Mouse (Mus musculus) embryo, embryonic 10 days (tissue): ENCODE measurements around the gene Icam1.
"Not testable (repeated sequence)": the region's sequence is repeated elsewhere in the genome, so short reads cannot be mapped to it uniquely, and the experiment has no call there.

Experiments
- DNase-seq: peaks from one replicate; pipeline ENCODE4 v3.0.0-alpha.2; 2015; ENCODE audit warnings: low spot score

The Icam1 gene

DNA sequence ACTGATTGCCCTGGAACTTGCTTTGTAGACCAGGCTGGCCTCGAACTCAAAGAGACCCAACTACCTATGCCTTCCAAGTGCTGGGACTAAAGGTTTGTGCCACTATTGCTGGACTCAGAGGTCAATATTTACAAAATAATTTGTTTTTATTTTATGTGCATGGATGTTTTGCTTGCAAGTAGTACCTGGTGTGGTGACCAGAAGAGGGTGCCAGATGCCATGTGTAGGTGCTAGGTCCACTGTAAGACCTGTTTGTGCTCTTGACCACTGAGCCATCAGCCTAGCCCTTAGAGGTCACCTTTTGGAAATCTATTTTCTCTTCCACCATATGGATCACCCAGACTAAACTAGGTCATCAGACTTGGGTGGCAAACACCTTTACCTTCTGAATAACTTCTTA, 6.9 kb downstream of the Icam1 start:
- DNase-seq, result no peak

- DNase-seq, result no peak
Measured at GRCm38 (mm10) chr9:21025258-21025810, 9.5 kb downstream of the Icam1 start.

DNA sequence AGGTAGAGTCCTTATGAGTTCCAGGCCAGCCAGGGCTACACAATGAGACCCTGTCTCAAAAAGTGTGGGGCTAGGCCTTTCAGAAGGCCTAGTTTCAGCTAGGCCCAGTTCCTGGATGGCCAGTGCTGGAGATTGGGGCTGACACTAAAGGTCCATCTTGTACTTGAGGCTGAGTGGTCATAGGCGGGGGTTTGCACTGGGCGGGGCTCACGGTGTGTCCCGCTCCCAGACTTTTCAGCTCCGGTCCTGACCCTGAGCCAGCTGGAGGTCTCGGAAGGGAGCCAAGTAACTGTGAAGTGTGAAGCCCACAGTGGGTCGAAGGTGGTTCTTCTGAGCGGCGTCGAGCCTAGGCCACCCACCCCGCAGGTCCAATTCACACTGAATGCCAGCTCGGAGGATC, 11.1 kb downstream of the Icam1 start:
- no peak for DNase-seq

DNA sequence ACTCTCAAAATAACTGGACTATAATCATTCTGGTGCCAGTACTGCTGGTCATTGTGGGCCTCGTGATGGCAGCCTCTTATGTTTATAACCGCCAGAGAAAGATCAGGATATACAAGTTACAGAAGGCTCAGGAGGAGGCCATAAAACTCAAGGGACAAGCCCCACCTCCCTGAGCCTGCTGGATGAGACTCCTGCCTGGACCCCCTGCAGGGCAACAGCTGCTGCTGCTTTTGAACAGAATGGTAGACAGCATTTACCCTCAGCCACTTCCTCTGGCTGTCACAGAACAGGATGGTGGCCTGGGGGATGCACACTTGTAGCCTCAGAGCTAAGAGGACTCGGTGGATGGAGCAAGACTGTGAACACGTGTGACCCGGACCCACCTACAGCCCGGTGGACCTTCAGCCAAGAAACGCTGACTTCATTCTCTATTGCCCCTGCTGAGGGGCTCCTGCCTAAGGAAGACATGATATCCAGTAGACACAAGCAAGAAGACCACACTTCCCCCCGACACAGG, 12.0 kb downstream of the Icam1 start:
- no peak for DNase-seq

GRCm38 (mm10) chr9:21028560-21029110, 12.8 kb downstream of the Icam1 start:
- no peak for DNase-seq

DNA sequence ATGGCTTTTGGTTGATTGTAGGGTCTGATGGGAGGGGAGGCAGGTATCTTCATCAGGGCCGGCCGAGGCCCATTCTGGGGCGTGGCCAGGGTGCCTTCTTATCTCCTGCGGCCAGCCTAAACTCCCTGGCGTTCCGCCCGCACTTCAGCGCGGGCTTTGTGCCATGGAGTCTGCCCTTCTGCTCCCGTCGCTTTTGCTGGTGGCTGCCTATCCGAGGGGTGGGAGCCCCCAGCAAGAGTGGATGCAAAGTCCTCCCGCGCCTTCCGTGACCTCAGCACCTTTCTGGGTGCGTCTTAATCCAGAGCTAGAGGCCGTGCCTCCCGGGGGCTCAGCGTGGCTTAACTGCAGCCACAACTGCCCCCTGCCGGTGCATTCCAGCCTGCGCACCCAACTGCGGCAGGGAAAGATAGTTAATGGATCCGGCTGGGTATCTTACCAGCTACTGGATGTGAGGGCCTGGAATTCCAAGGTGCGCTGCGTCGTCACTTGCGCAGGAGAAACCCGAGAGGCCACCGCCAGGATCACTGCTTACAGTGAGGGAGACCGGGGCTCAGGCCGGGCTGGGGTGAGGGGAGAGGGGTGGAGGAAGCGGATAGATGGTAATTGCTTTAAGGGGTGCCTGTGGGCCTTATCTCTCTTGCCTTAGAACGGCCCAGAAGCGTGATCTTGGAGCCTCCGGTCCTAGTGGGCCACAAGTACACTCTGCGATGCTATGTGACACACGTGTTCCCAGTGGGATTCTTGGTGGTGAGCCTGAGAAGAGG, 13.7 kb downstream of the Icam1 start, which contains the start of gene Icam4:
Icam4 (plus strand) TSS at position 83 of the 764 bp plus-strand sequence.
- peak; percentile 90 for DNase-seq

GRCm38 (mm10) chr9:21030055-21030600, 14.3 kb downstream of the Icam1 start:
- no peak for DNase-seq

- DNase-seq, result peak; percentile 94
Measured at GRCm38 (mm10) chr9:21030781-21031250, 15.0 kb downstream of the Icam1 start.

GRCm38 (mm10) chr9:21031251-21031895, 15.6 kb downstream of the Icam1 start:
- DNase-seq, result peak; percentile 60

- DNase-seq, result no peak
Measured at GRCm38 (mm10) chr9:21031896-21032351, 16.1 kb downstream of the Icam1 start, which contains the start of gene Icam5. Gene Icam5, plus strand, starts transcription at chr9:21032073.

- DNase-seq, result no peak
Measured at GRCm38 (mm10) chr9:21032491-21032890, 16.7 kb downstream of the Icam1 start.

DNA sequence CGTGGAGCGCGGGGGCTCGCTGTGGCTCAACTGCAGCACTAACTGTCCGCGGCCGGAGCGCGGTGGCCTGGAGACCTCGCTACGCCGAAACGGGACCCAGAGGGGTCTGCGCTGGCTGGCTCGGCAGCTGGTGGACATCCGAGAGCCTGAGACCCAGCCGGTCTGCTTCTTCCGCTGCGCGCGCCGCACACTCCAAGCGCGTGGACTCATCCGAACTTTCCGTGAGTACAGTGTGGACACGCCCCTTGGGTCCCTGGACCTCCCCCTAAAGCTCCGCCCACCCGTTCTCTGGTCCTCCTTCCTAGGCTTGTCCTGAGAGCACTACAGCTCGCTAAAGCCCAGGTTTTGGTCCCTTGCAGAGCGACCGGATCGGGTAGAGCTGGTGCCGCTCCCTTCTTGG, 17.4 kb downstream of the Icam1 start:
- DNase-seq, result peak; percentile 89

GRCm38 (mm10) chr9:21034481-21035085, 18.8 kb downstream of the Icam1 start:
- no peak for DNase-seq

DNA sequence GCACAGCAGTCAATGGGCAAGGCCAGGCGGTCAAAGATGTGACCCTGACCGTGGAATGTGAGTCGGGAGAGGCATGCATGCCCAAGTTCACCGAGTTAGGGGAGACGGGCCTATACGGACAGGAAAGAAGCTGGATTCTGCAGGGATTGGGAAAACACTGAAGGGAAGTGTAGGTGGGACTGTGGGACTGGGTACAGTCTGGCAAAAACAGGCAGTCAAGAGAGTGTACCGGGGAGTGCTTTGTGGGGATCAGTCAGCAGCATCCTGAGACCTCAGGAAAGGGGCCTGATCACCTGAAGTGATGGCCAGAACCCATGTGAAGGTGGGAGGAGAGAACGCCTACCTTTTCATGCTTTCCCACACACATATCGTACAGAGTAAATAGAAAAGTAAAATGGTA, 19.8 kb downstream of the Icam1 start:
- DNase-seq, result no peak

GRCm38 (mm10) chr9:21036161-21036560, 20.4 kb downstream of the Icam1 start:
- DNase-seq, result no peak

- DNase-seq, result no peak
Measured at GRCm38 (mm10) chr9:21036666-21037065, 20.9 kb downstream of the Icam1 start.

GRCm38 (mm10) chr9:21037481-21037891, 21.7 kb downstream of the Icam1 start:
- DNase-seq, result no peak

GRCm38 (mm10) chr9:21039779-21040178, 24.0 kb downstream of the Icam1 start:
- no peak for DNase-seq

DNA sequence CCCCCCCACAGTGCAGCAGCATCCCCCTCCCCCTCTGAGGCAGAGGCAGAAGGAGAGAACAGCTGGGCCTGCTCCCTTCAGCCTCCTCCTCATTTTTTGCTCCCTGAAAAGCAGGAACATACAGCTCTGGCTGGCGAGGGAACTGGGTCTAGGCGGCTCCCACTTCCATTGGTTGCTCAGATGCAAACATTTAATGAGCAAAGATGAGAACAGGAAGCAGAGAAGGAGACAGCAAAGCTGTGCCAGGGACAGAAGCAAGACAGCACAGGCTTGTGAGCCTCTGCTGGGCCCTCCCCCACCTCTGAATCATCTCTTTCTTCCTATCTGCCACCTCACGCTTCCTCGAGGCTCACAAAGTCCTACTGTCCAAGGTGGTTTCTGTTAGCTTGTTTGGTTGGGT, 25.5 kb downstream of the Icam1 start:
- DNase-seq, result no peak

DNA sequence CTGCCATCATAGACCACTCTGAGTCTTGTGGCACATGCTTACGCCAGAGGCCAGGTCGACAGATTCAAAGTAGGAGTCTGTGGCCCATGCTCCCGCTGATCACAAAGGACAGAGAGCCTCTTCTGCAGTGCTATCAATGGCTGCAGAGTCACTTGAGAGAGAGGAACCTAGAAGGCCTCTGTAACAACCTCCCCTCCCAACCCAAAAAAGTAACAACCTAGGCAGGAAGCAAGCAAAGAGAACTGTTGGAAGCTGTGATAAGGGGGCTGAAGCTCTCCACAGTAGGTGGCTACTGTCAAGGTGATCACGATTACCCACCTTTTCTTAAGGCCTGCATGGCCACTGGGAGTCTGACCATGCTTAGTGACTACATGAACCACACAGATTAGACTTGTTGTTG, 27.8 kb downstream of the Icam1 start:
- no peak for DNase-seq

DNA sequence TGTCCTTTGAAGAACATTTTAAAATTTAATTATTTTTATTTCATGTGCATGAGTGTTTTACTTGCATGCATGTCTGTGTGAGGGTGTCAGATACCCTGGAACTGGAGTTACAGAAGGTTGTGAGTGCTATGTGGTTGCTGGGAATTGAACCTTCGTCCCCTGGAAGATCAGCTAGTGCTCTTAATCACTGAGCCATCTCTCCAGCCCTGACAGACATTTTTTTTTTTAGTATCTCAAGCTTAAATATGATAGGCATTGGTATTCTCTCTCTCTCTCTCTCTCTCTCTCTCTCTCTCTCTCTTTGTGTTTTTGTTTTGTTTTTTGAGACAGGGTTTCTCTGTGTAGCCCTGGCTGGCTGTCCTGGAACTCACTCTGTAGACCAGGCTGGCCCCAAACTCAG, 29.0 kb downstream of the Icam1 start:
- not testable (repeated sequence) for DNase-seq

DNA sequence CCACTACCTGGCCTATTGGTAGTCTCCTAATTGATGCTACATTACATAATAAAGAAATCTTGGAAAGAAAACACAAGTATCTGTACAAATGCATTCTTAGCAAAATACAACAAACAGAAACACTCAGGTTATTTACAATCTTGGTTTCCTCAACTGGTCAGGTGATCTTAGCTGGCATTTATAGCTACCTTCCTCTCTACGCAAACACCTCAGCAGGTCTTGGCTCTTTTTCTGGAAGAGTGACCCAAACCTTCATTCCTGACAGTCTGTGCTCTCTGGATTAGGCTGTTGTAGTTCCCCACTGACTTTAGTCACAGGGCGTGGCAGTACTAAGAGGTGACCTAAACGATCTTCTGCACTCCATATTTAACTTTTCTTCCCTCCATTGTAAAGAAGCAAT, 29.4 kb downstream of the Icam1 start:
- DNase-seq, result no peak
